16 mouse cellular contexts compared by ENCODE assay signal in the genomic region with DNA sequence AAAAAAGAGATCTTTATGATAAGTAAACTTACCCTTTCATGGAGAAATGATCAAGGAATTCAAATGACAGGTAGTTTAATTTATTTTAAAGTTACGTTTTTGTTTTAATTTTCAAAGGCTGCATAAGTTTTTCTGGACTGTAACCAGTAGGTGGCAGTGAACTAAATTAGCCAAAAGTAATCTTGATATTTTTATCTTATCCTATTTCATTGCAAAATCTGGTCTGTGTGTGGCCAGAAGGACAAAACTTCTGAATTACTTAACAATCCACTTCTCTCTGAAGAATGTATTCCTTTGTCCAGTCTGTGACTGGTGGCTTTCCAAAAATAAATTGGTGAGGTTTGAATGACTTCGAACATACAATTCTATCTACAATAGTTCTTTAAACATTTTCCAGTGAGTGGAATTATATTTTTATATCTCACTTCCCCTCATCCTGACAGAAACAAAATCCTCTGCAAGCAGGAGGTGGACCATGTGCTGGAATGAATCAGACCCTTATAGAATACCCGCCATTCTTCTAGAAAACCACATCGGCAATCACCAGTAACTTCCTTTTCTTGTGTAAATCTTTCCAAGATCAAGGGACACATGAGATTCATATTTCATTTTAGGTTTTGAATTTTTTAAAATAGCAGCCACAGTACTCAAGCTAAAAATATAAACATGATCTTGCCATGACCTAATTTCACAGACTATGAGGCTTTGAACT.
DNase-seq lines count a peak whose midpoint lies in the region; ATAC-seq and TF ChIP-seq lines count a peak whose summit lies in the region.
"Had no signal": no experiment of that assay in that cellular context is flagged by ENCODE, and none has a peak within 500 bp of the region (broad histone marks: within the 10 kb centered on the region; RNA-seq: fewer than 3 reads in every experiment).

No protein-coding gene starts in this region.

- H3K27me3 ChIP-seq in midbrain, embryonic 14.5 days (ENCODE audit: control insufficient read depth, insufficient read depth, low read length), result no peaks in the 10 kb centered on the region
- H3K27me3 ChIP-seq in midbrain, embryonic 16.5 days (ENCODE audit: control insufficient read depth, insufficient read depth, low read depth, low read length), result no peaks in the 10 kb centered on the region
- H3K27me3 ChIP-seq: heart, embryonic 13.5 days; hindbrain, embryonic 15.5 days; lung, embryonic 15.5 days; midbrain, embryonic 13.5 days; neural tube, embryonic 13.5 days had no signal

- H3K4me3 ChIP-seq in gastrocnemius, adult 2 months, result no peak overlapping the region
- H3K4me3 ChIP-seq in midbrain, embryonic 14.5 days (replicated peaks; ENCODE audit: low read depth, low read length), result no peak overlapping the region
- H3K4me3 ChIP-seq in midbrain, embryonic 16.5 days (ENCODE audit: low read depth, low read length), result no peak overlapping the region
- H3K4me3 ChIP-seq: heart, embryonic 13.5 days; hindbrain, embryonic 15.5 days; lung, embryonic 15.5 days; midbrain, embryonic 13.5 days; neural tube, embryonic 13.5 days had no signal

- no peak overlapping the region for H3K9ac ChIP-seq in midbrain, embryonic 14.5 days (replicated peaks; ENCODE audit: low read length)
- H3K9ac ChIP-seq in midbrain, embryonic 16.5 days (ENCODE audit: low read depth, low read length), result no peak overlapping the region
- H3K9ac ChIP-seq: heart, embryonic 13.5 days; hindbrain, embryonic 15.5 days; lung, embryonic 15.5 days; midbrain, embryonic 13.5 days; neural tube, embryonic 13.5 days had no signal

- ATAC-seq in midbrain, embryonic 14.5 days (ENCODE audit: low FRiP score, low TSS enrichment), result no peak
- ATAC-seq in midbrain, embryonic 16.5 days, result no peak
- ATAC-seq: midbrain, embryonic 13.5 days had no signal

- peaks cover 13% of the 10 kb centered on the region for H3K36me3 ChIP-seq in midbrain, embryonic 14.5 days (ENCODE audit: control insufficient read depth, insufficient read depth, low read length)
- H3K36me3 ChIP-seq in midbrain, embryonic 16.5 days (ENCODE audit: control insufficient read depth, insufficient read depth, low read length), result no peaks in the 10 kb centered on the region
- H3K36me3 ChIP-seq: lung, embryonic 15.5 days had no signal

- H3K27ac ChIP-seq in gastrocnemius, adult 2 months, result no peak overlapping the region
- H3K27ac ChIP-seq in midbrain, embryonic 14.5 days (replicated peaks; ENCODE audit: low read depth, low read length), result no peak overlapping the region
- no peak overlapping the region for H3K27ac ChIP-seq in midbrain, embryonic 16.5 days (ENCODE audit: low read length)
- H3K27ac ChIP-seq: heart, embryonic 13.5 days; hindbrain, embryonic 15.5 days; lung, embryonic 15.5 days; midbrain, embryonic 13.5 days; neural tube, embryonic 13.5 days had no signal

- intact Hi-C loops in gastrocnemius, adult 2 months (cut with DNase I), result no loop called here

- DNase-seq in gastrocnemius, adult 2 months, result no peak
- DNase-seq in gastrocnemius, postnatal 10 days, result no peak
- peak; percentile 41 for DNase-seq in midbrain, embryonic 14.5 days
- DNase-seq in brain, adult 2 months (ENCODE audit: low read depth, low spot score), result peak; percentile 10
- no peak for DNase-seq in thymus, adult 18-20 months
- no peak for DNase-seq in layer of hippocampus, adult 11-12 months (ENCODE audit: low spot score)
- DNase-seq: cerebellum, adult 11-12 months; kidney, postnatal 14 days; liver; right cerebral cortex, adult 18-20 months had no signal

- 88% methylated on average over 4 of the region's 4 CpGs for WGBS in midbrain, embryonic 14.5 days
- 85% methylated on average over 4 of the region's 4 CpGs for WGBS in midbrain, embryonic 16.5 days

- TF ChIP-seq CTCF in gastrocnemius, adult 2 months (IDR thresholded peaks at IDR 0.05), result peak; percentile 23; the same call in 1 of the 2 replicates

- H3K4me2 ChIP-seq in midbrain, embryonic 14.5 days (ENCODE audit: low read length), result no peak overlapping the region
- no peak overlapping the region for H3K4me2 ChIP-seq in midbrain, embryonic 16.5 days (ENCODE audit: low read length)
- H3K4me2 ChIP-seq: heart, embryonic 13.5 days; hindbrain, embryonic 15.5 days; lung, embryonic 15.5 days; midbrain, embryonic 13.5 days; neural tube, embryonic 13.5 days had no signal

- no peaks in the 10 kb centered on the region for H3K9me3 ChIP-seq in midbrain, embryonic 14.5 days (ENCODE audit: control insufficient read depth, low read length)
- H3K9me3 ChIP-seq in midbrain, embryonic 16.5 days (replicated peaks; ENCODE audit: control insufficient read depth, low read length, poor library complexity, severe bottlenecking), result no peaks in the 10 kb centered on the region
- H3K9me3 ChIP-seq: heart, embryonic 13.5 days; hindbrain, embryonic 15.5 days; lung, embryonic 15.5 days; midbrain, embryonic 13.5 days; neural tube, embryonic 13.5 days had no signal

- no peaks in the 10 kb centered on the region for H3K4me1 ChIP-seq in midbrain, embryonic 14.5 days (ENCODE audit: control insufficient read depth, insufficient read depth, low read length)
- no peaks in the 10 kb centered on the region for H3K4me1 ChIP-seq in midbrain, embryonic 16.5 days (ENCODE audit: control insufficient read depth, insufficient read depth, low read length)
- H3K4me1 ChIP-seq: lung, embryonic 15.5 days; midbrain, embryonic 13.5 days had no signal

Comparison
In these comparisons a context has a peak if more than half of its experiments do, and no peak if none do; other contexts are left out.
1. DNase-seq: peak in midbrain, embryonic 14.5 days (single experiment) and brain, adult 2 months (single experiment); none in gastrocnemius, adult 2 months (single experiment), gastrocnemius, postnatal 10 days (single experiment), thymus, adult 18-20 months (0 of 2) and layer of hippocampus, adult 11-12 months (single experiment).